Mouse (Mus musculus): Measurements from ENCODE around the gene Cyp24a1. TPM values are rescaled to one million over a fixed set of nuclear protein-coding genes. Genes with fewer than 3 reads are reported as not detected.

Cyp24a1 gene
- polyA plus RNA-seq, 2 experiments, result 0.03 TPM; not detected in 1

DNA sequence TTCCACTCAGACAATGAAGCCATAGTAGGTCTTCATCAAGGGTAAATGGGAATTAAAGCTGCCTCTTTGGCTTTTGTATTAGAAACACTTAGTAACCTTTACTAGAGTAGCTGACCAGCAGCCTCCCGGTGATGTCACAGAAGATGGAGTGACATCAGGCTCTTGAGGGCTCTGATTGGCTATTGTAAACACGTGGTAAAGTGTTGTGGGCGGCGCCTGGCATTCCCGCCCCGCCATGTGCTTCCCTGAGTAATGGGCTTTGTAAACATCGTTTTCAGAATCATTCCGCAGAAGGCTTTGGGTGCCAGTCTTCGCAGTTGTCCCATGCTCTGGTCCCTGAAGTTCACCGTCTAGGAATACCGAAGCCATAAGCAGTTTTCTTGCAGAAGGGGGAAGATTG, 13.0 kb downstream of the Cyp24a1 start:
- H3K4me2 ChIP-seq (replicated peaks; ENCODE audit: low read depth, low read length, severe bottlenecking), result no peak overlapping the region
- H3K9ac ChIP-seq (ENCODE audit: low read depth, low read length, severe bottlenecking), result no peak overlapping the region
- TF ChIP-seq POLR2A (IDR thresholded peaks at IDR 0.05; ENCODE audit: borderline replicate concordance, extremely low read depth, insufficient read depth, insufficient read length), result no peak
- no peak overlapping the region for H3K27ac ChIP-seq (replicated peaks; ENCODE audit: low read depth, low read length)
- H3K27me3 ChIP-seq (ENCODE audit: control insufficient read depth, insufficient read depth, low read length), result no peaks in the 10 kb centered on the region
- 74% methylated on average over 11 of the region's 11 CpGs for WGBS
- no peak overlapping the region for H3K4me3 ChIP-seq (replicated peaks; ENCODE audit: low read length)
- no peak for DNase-seq (ENCODE audit: low spot score)
- no peaks in the 10 kb centered on the region for H3K4me1 ChIP-seq (ENCODE audit: control insufficient read depth, insufficient read depth, low read length)
- no peak for ATAC-seq (ENCODE audit: low FRiP score, low read depth)
- H3K9me3 ChIP-seq (ENCODE audit: control insufficient read depth, low read length), result no peaks in the 10 kb centered on the region
- no peaks in the 10 kb centered on the region for H3K36me3 ChIP-seq (ENCODE audit: control insufficient read depth, insufficient read depth, low read length)

DNA sequence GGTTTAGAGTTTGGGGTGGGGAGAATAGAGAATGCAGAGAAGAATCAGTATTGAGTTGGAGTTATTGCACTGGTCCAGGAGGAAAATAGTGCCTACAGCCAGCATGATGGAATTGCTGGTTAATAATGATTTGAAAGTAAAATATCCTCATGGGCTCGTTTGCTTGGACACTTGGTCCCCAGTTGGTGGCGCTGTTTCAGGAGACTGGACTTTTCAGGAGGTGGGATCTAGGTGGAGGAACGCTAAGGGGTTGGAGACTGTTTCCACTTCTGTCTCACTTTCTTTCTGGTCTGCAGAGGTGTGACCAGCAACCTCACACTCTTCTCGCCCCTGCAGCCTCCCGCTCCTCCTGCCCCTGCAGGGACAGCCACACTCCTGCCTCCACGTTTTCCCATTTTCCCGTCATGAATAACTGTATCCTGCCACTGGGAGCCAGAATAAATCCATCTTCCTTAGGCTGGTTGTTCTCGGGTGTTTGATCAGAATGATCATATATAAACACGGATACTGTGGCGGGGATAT, 14.9 kb downstream of the Cyp24a1 start:
- H3K27ac ChIP-seq (replicated peaks; ENCODE audit: low read depth, low read length), result no peak overlapping the region
- no peaks in the 10 kb centered on the region for H3K27me3 ChIP-seq (ENCODE audit: control insufficient read depth, insufficient read depth, low read length)
- WGBS, result 60% methylated on average over 10 of the region's 10 CpGs
- H3K9ac ChIP-seq (ENCODE audit: low read depth, low read length, severe bottlenecking), result no peak overlapping the region
- no peak overlapping the region for H3K4me2 ChIP-seq (replicated peaks; ENCODE audit: low read depth, low read length, severe bottlenecking)
- H3K4me1 ChIP-seq (ENCODE audit: control insufficient read depth, insufficient read depth, low read length), result no peaks in the 10 kb centered on the region
- H3K4me3 ChIP-seq (replicated peaks; ENCODE audit: low read length), result no peak overlapping the region
- no peak for TF ChIP-seq POLR2A (IDR thresholded peaks at IDR 0.05; ENCODE audit: borderline replicate concordance, extremely low read depth, insufficient read depth, insufficient read length)
- H3K36me3 ChIP-seq (ENCODE audit: control insufficient read depth, insufficient read depth, low read length), result no peaks in the 10 kb centered on the region
- no peak for ATAC-seq (ENCODE audit: low FRiP score, low read depth)
- no peaks in the 10 kb centered on the region for H3K9me3 ChIP-seq (ENCODE audit: control insufficient read depth, low read length)
- no peak for DNase-seq (ENCODE audit: low spot score)

DNA sequence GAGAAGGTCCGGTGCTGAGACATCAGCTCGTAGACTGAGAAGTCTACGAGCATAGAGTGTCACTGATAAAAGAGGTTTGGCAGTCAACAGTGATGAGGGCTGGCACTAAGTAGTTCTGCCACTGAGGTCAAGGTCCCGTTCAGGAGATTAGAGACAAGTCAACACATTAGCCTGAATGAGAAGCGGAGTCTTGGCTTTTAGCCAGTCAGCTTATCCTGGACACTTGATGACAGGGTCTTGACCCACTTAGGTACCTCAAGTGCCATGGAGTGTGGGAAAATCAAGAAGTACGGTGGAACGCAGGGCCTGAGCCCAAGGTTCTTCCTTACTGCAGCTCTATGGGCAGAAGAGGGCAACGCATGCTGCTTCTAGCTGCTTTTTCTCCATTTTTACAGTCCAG, 20.3 kb downstream of the Cyp24a1 start:
- Histone ChIP-seq H3K9ac (ENCODE audit: low read depth, low read length, severe bottlenecking) (no peak overlapping the region), H3K4me2 (replicated peaks; ENCODE audit: low read depth, low read length, severe bottlenecking) (no peak overlapping the region), H3K4me1 (ENCODE audit: control insufficient read depth, insufficient read depth, low read length) (no peaks in the 10 kb centered on the region), H3K27ac (replicated peaks; ENCODE audit: low read depth, low read length) (no peak overlapping the region), H3K4me3 (replicated peaks; ENCODE audit: low read length) (no peak overlapping the region), H3K36me3 (ENCODE audit: control insufficient read depth, insufficient read depth, low read length) (no peaks in the 10 kb centered on the region), H3K9me3 (ENCODE audit: control insufficient read depth, low read length) (no peaks in the 10 kb centered on the region), H3K27me3 (ENCODE audit: control insufficient read depth, insufficient read depth, low read length) (no peaks in the 10 kb centered on the region)
- 92% methylated on average over 8 of the region's 8 CpGs for WGBS
- no peak for DNase-seq (ENCODE audit: low spot score)
- no peak for TF ChIP-seq POLR2A (IDR thresholded peaks at IDR 0.05; ENCODE audit: borderline replicate concordance, extremely low read depth, insufficient read depth, insufficient read length)
- ATAC-seq (ENCODE audit: low FRiP score, low read depth), result no peak

DNA sequence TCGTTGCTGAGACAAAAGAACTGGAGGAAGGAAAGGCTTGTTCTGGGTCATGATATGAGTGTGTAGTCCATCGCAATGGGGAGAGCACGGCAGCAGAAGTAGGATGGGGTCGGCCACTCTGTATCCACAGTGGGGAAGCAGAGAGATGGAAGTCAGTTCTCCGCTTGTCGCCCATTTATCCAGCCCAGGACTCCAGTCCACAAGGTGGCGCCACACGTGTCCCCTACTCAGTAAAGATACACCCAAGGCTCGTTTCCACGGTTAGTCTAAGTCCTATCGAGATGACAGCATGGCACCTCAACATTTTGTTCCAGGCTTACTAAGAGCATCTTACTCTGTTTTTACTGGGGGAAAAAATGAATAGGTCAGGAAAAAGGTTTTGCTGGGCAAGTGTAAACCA, 20.7 kb downstream of the Cyp24a1 start:
- ATAC-seq (ENCODE audit: low FRiP score, low read depth), result no peak
- no peak for TF ChIP-seq POLR2A (IDR thresholded peaks at IDR 0.05; ENCODE audit: borderline replicate concordance, extremely low read depth, insufficient read depth, insufficient read length)
- DNase-seq (ENCODE audit: low spot score), result no peak
- Histone ChIP-seq H3K9ac (ENCODE audit: low read depth, low read length, severe bottlenecking) (no peak overlapping the region), H3K9me3 (ENCODE audit: control insufficient read depth, low read length) (no peaks in the 10 kb centered on the region), H3K36me3 (ENCODE audit: control insufficient read depth, insufficient read depth, low read length) (no peaks in the 10 kb centered on the region), H3K27me3 (ENCODE audit: control insufficient read depth, insufficient read depth, low read length) (no peaks in the 10 kb centered on the region), H3K4me2 (replicated peaks; ENCODE audit: low read depth, low read length, severe bottlenecking) (no peak overlapping the region), H3K4me1 (ENCODE audit: control insufficient read depth, insufficient read depth, low read length) (no peaks in the 10 kb centered on the region), H3K4me3 (replicated peaks; ENCODE audit: low read length) (no peak overlapping the region), H3K27ac (replicated peaks; ENCODE audit: low read depth, low read length) (no peak overlapping the region)
- WGBS, result 81% methylated on average over 11 of the region's 11 CpGs

DNA sequence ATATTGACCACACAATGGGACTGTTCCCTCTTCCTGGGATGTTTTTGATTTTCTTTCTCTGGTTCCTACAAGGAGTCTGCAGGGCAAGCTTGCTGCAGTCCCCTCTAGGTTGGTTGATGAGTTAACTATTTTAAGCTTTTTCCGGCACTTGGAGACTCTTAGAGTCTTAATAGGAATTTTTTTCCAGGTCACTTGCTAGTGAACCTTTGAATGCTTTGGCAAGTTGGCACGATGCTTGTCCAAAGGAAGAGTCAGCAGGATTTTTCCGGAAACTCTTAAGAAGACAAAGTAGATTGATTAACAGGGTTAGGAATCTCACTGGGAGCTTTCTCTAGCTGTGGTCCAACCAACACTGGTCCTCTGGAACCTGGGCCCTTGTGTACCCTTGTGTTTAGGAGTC, 21.8 kb downstream of the Cyp24a1 start:
- no peak for TF ChIP-seq POLR2A (IDR thresholded peaks at IDR 0.05; ENCODE audit: borderline replicate concordance, extremely low read depth, insufficient read depth, insufficient read length)
- H3K9ac ChIP-seq (ENCODE audit: low read depth, low read length, severe bottlenecking), result no peak overlapping the region
- no peak overlapping the region for H3K27ac ChIP-seq (replicated peaks; ENCODE audit: low read depth, low read length)
- ATAC-seq (ENCODE audit: low FRiP score, low read depth) (no peak), DNase-seq (ENCODE audit: low spot score) (no peak)
- no peaks in the 10 kb centered on the region for H3K36me3 ChIP-seq (ENCODE audit: control insufficient read depth, insufficient read depth, low read length)
- no peak overlapping the region for H3K4me2 ChIP-seq (replicated peaks; ENCODE audit: low read depth, low read length, severe bottlenecking)
- peaks cover 1% of the 10 kb centered on the region; the same call in 1 of the 2 replicates for H3K4me1 ChIP-seq (ENCODE audit: control insufficient read depth, insufficient read depth, low read length)
- H3K27me3 ChIP-seq (ENCODE audit: control insufficient read depth, insufficient read depth, low read length), result no peaks in the 10 kb centered on the region
- WGBS, result 76% methylated on average over 3 of the region's 3 CpGs
- no peak overlapping the region for H3K4me3 ChIP-seq (replicated peaks; ENCODE audit: low read length)
- H3K9me3 ChIP-seq (ENCODE audit: control insufficient read depth, low read length), result no peaks in the 10 kb centered on the region

DNA sequence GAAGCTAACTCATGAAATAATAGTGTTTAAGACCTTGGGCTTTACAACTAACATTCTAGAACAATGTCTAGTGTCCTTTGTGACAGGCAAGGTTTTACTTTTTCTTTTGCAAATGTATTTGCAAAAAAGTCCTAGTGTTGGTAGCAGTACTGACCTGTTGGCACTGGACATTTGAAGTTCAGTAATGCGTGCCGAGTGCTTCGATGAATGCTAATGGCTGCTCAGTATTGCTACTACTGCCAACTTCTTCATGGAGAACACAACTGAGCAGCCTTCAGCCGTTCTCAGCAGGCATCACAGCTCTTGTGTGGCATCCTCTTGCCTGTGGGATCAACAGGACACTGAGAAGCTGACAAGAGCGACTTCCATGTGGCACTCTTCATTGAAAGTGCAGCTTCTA, 22.8 kb downstream of the Cyp24a1 start:
- ATAC-seq (ENCODE audit: low FRiP score, low read depth), result no peak
- no peaks in the 10 kb centered on the region for H3K27me3 ChIP-seq (ENCODE audit: control insufficient read depth, insufficient read depth, low read length)
- no peak for DNase-seq (ENCODE audit: low spot score)
- H3K9ac ChIP-seq (ENCODE audit: low read depth, low read length, severe bottlenecking), result no peak overlapping the region
- WGBS, result 92% methylated on average over 5 of the region's 5 CpGs
- no peaks in the 10 kb centered on the region for H3K36me3 ChIP-seq (ENCODE audit: control insufficient read depth, insufficient read depth, low read length)
- H3K27ac ChIP-seq (replicated peaks; ENCODE audit: low read depth, low read length), result no peak overlapping the region
- TF ChIP-seq POLR2A (IDR thresholded peaks at IDR 0.05; ENCODE audit: borderline replicate concordance, extremely low read depth, insufficient read depth, insufficient read length), result no peak
- no peak overlapping the region for H3K4me2 ChIP-seq (replicated peaks; ENCODE audit: low read depth, low read length, severe bottlenecking)
- H3K9me3 ChIP-seq (ENCODE audit: control insufficient read depth, low read length), result no peaks in the 10 kb centered on the region
- H3K4me3 ChIP-seq (replicated peaks; ENCODE audit: low read length), result no peak overlapping the region
- H3K4me1 ChIP-seq (ENCODE audit: control insufficient read depth, insufficient read depth, low read length), result peaks cover 4% of the 10 kb centered on the region; the same call in 1 of the 2 replicates

All from limb, embryonic 14.5 days (tissue).